ENCODE assay signal across 10 mouse cellular contexts in the genomic region with DNA sequence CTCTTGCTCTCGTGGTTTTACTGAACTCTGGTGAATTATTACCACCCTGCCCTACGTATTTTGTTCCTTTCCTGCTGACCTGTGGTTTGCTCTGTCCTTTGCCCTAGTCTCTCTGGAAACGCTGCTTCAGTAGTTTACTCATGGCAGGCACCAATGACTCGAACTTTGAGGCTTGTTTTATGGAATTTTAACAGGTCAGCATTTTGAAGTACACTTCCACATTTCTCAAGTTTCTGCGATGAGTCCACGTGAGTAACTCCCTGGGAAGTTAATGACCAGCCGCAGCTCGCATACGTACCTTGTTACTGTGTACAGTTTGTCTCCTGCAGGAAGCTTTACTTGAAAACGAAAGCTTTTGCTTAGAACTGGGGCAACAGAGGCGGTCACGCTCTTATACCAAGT. TPM values are rescaled to one million over a fixed set of nuclear protein-coding genes. Genes with fewer than 3 reads are reported as not detected.
DNase-seq lines count a peak whose midpoint lies in the region; ATAC-seq and TF ChIP-seq lines count a peak whose summit lies in the region.
"Had no signal": no experiment of that assay in that cellular context is flagged by ENCODE, and none has a peak within 500 bp of the region (broad histone marks: within the 10 kb centered on the region; RNA-seq: fewer than 3 reads in every experiment).

No protein-coding gene starts in this region.

- H3K36me3 ChIP-seq in liver, adult 2 months (ENCODE audit: control insufficient read depth, insufficient read depth, low read length): no peaks in the 10 kb centered on the region
- no peaks in the 10 kb centered on the region for H3K36me3 ChIP-seq in stomach, embryonic 16.5 days (ENCODE audit: control insufficient read depth, insufficient read depth, low read length)

- H3K4me1 ChIP-seq in lung, adult 2 months (ENCODE audit: control insufficient read depth, insufficient read depth, low read length): no peaks in the 10 kb centered on the region
- peaks cover 9% of the 10 kb centered on the region; the same call in 1 of the 2 replicates for H3K4me1 ChIP-seq in liver, adult 2 months (ENCODE audit: control insufficient read depth, insufficient read depth, low read length)
- H3K4me1 ChIP-seq in stomach, embryonic 16.5 days (ENCODE audit: control insufficient read depth, insufficient read depth, low read length): peaks cover 12% of the 10 kb centered on the region; the same call in 1 of the 2 replicates

- H3K9ac ChIP-seq in liver, adult 2 months (ENCODE audit: low read depth, low read length): no peak overlapping the region
- no peak overlapping the region for H3K9ac ChIP-seq in stomach, embryonic 16.5 days (ENCODE audit: low read length)

- H3K9me3 ChIP-seq in stomach, embryonic 16.5 days (replicated peaks; ENCODE audit: control insufficient read depth, low read length): no peaks in the 10 kb centered on the region

- WGBS in lung, adult 2 months: 20% methylated on average over 12 of the region's 12 CpGs
- 10% methylated on average over 12 of the region's 12 CpGs for WGBS in liver, adult 2 months
- 20% methylated on average over 12 of the region's 12 CpGs for WGBS in stomach, embryonic 16.5 days

- peak overlapping the region; percentile 32 for H3K4me3 ChIP-seq in lung, adult 2 months (replicated peaks; ENCODE audit: extremely low read depth, low read depth, low read length)
- peak overlapping the region; percentile 46 for H3K4me3 ChIP-seq in liver, adult 2 months (ENCODE audit: insufficient read depth, low read depth, low read length)
- peak overlapping the region; percentile 28 for H3K4me3 ChIP-seq in stomach, embryonic 16.5 days (replicated peaks; ENCODE audit: low read length)

- no peak overlapping the region; the same call in 1 of the 2 replicates for H3K27ac ChIP-seq in liver, adult 2 months (replicated peaks; ENCODE audit: insufficient read depth, low read depth, low read length)
- H3K27ac ChIP-seq in stomach, embryonic 16.5 days (ENCODE audit: low read length): peak overlapping the region; percentile 54

- peak; percentile 73; the same call in 1 of the 2 replicates for ATAC-seq in stomach, embryonic 16.5 days (ENCODE audit: insufficient read depth, low FRiP score)
- ATAC-seq in frontal cortex, adult (ENCODE audit: low TSS enrichment): no peak

- DNase-seq in lung, adult 2 months: peak; percentile 7
- DNase-seq in lung, postnatal 14 days: no peak
- peak; percentile 4 for DNase-seq in induced T-regulatory cell, adult 2 months (ENCODE audit: low read depth)
- peak; percentile 100 for DNase-seq in liver, adult 2 months (ENCODE audit: extremely low read depth, low read depth, low spot score)
- DNase-seq in cerebellum, postnatal 10 days: no peak
- no peak for DNase-seq in left cerebral cortex, adult 11 months (ENCODE audit: low spot score)

- H3K27me3 ChIP-seq in liver, adult 2 months (ENCODE audit: control insufficient read depth, insufficient read depth, low read length): no peaks in the 10 kb centered on the region
- no peaks in the 10 kb centered on the region for H3K27me3 ChIP-seq in stomach, embryonic 16.5 days (ENCODE audit: control insufficient read depth, insufficient read depth, low read length)

- H3K79me2 ChIP-seq in liver, adult 2 months (ENCODE audit: control insufficient read depth, insufficient read depth, low read length): peaks cover 7% of the 10 kb centered on the region; the same call in 1 of the 2 replicates

- TF ChIP-seq CTCF in lung, adult 2 months (IDR thresholded peaks at IDR 0.05; ENCODE audit: insufficient read depth, low read length): no peak
- TF ChIP-seq CTCF in liver, adult 2 months (IDR thresholded peaks at IDR 0.05; ENCODE audit: low read depth, low read length): no peak

- no peak for TF ChIP-seq POLR2A in lung, adult 2 months (IDR thresholded peaks at IDR 0.05; ENCODE audit: borderline replicate concordance, extremely low read depth, low read depth, low read length)
- TF ChIP-seq POLR2A in liver, adult 2 months (IDR thresholded peaks at IDR 0.05; ENCODE audit: extremely low read depth, insufficient read depth, low read length): no peak

- H3K4me2 ChIP-seq in stomach, embryonic 16.5 days (ENCODE audit: low read depth, low read length): peak overlapping the region; percentile 40

RNA-seq across cellular contexts. Expression of a gene that starts 2.9 kb away (rescaled TPM):
- polyA plus RNA-seq in lung, adult 2 months (2012; rRNA removed): 1.5 and 2.2 TPM in 2 replicates
- 32.8 and 40.2 TPM in 2 replicates for total RNA-seq in liver, adult 2 months (2014; rRNA removed)
- 3.2 and 4.2 TPM in 2 replicates for polyA plus RNA-seq in liver, adult 2 months (2012; rRNA removed)
- 4.2 and 4.5 TPM in 2 replicates for polyA plus RNA-seq in stomach, embryonic 16.5 days (2015; fragmentation: Nextera tagmentation; extraction: Ambion mirVana)
- polyA plus RNA-seq: neural tube, embryonic 11.5 days had no signal

RNA-seq across cellular contexts. Expression of a gene that starts 3.1 kb away (rescaled TPM):
- 0.05 TPM in 1 of 2 replicates, not detected in the other for polyA plus RNA-seq in lung, adult 2 months (2012; rRNA removed)
- total RNA-seq in liver, adult 2 months (2014; rRNA removed): 0.18 and 0.27 TPM in 2 replicates
- 0.23 TPM in 1 of 2 replicates, not detected in the other for polyA plus RNA-seq in liver, adult 2 months (2012; rRNA removed)
- polyA plus RNA-seq in stomach, embryonic 16.5 days (2015; fragmentation: Nextera tagmentation; extraction: Ambion mirVana): not detected in 2 replicates
- polyA plus RNA-seq: neural tube, embryonic 11.5 days had no signal

RNA-seq across cellular contexts. Expression of a gene that starts 3.1 kb away (rescaled TPM):
- not detected in 2 replicates for polyA plus RNA-seq in lung, adult 2 months (2012; rRNA removed)
- total RNA-seq in liver, adult 2 months (2014; rRNA removed): 5.1 and 5.9 TPM in 2 replicates
- 0.73 and 0.94 TPM in 2 replicates for polyA plus RNA-seq in liver, adult 2 months (2012; rRNA removed)
- polyA plus RNA-seq in stomach, embryonic 16.5 days (2015; fragmentation: Nextera tagmentation; extraction: Ambion mirVana): 0.27 TPM in 1 of 2 replicates, not detected in the other
- polyA plus RNA-seq: neural tube, embryonic 11.5 days had no signal

RNA-seq across cellular contexts. Expression of a gene that starts 24.1 kb away (rescaled TPM):
- polyA plus RNA-seq in lung, adult 2 months (2012; rRNA removed): not detected in 2 replicates
- total RNA-seq in liver, adult 2 months (2014; rRNA removed): 0.13 TPM in 1 of 2 replicates, not detected in the other
- 1.0 and 1.8 TPM in 2 replicates for polyA plus RNA-seq in liver, adult 2 months (2012; rRNA removed)
- polyA plus RNA-seq in stomach, embryonic 16.5 days (2015; fragmentation: Nextera tagmentation; extraction: Ambion mirVana): not detected in 2 replicates
- polyA plus RNA-seq: neural tube, embryonic 11.5 days had no signal

RNA-seq across cellular contexts. Expression of a gene that starts 44.6 kb away (rescaled TPM):
- polyA plus RNA-seq in lung, adult 2 months (2012; rRNA removed): not detected in 2 replicates
- total RNA-seq in liver, adult 2 months (2014; rRNA removed): not detected in 2 replicates
- not detected in 2 replicates for polyA plus RNA-seq in liver, adult 2 months (2012; rRNA removed)
- not detected in 2 replicates for polyA plus RNA-seq in stomach, embryonic 16.5 days (2015; fragmentation: Nextera tagmentation; extraction: Ambion mirVana)
- polyA plus RNA-seq: gonadal fat pad, adult 2 months; neural tube, embryonic 11.5 days had no signal

Comparison
In these comparisons a context has a peak if more than half of its experiments do, and no peak if none do; other contexts are left out.
1. DNase-seq: peak in lung, adult 2 months (single experiment), induced T-regulatory cell, adult 2 months (single experiment) and liver, adult 2 months (single experiment); none in lung, postnatal 14 days (single experiment), cerebellum, postnatal 10 days (0 of 2) and left cerebral cortex, adult 11 months (single experiment).
2. Peak in every context shown above with its lines, with median percentiles within 50 percentile points of each other: H3K4me3 ChIP-seq.